Mouse (Mus musculus): ENCODE data around the gene Srpk3. TPM values are rescaled to one million over a fixed set of nuclear protein-coding genes. Genes with fewer than 3 reads are reported as not detected.
"Not testable (repeated sequence)": the region's sequence is repeated elsewhere in the genome, so short reads cannot be mapped to it uniquely, and the experiment has no call there.

Gene Srpk3
- total RNA-seq (2021), result 0.43 and 0.52 TPM in 2 replicates
- long read RNA-seq, result 0 reads

DNA sequence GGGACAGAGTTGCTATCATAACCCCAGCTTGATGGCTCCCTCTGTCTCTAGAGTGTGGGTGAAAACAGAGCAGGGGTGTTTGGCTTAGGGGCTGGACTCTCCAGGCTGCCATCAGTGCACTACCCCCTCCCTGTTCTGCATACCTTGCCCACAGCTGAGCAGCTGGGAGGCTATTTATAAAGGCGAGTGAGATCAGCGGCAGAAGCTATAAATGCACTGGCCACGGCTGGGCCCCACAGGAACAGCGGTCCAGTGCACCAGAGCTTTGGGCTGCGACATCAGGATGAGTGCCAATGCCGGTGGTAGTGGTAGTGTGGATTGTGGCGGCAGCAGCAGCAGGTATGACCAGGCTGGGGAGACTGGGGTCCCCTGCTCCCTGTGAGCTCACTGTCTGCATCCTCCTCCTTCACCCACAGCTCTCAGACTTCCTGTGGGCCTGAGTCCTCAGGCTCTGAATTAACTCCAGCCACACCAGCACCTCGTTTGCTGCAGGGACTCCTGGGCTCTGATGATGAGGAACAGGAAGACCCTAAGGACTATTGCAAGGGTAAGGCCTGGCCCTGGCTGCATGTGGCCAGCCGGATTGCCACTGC, at the start of gene Srpk3:
Gene Srpk3, plus strand, starts transcription at position 238 of the 593 bp plus-strand sequence.
- no peak for DNase-seq

- DNase-seq, result no peak
Observed at GRCm38 (mm10) chrX:73730908-73731307, 43.3 kb upstream of the Srpk3 start.

DNA sequence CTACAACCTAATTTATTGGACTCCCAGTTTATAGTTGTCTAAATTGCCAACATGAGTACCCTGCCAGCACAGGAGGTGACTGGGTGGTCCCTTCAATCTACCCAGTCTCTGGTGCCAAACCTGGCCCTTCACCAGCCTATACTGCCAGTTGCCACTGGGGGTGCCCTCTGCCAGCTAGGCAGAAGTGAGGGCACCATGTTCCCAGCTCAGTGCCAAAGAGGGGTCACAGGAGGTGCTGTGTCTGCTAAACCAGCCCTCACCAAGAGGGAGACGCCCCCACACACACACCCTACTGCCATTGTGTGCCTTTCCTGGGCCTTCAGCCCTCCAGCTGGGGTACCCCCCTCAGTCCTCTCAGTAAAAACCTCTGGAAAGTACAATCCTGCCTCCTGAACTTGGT, 36.0 kb upstream of the Srpk3 start:
- no peak for DNase-seq

DNA sequence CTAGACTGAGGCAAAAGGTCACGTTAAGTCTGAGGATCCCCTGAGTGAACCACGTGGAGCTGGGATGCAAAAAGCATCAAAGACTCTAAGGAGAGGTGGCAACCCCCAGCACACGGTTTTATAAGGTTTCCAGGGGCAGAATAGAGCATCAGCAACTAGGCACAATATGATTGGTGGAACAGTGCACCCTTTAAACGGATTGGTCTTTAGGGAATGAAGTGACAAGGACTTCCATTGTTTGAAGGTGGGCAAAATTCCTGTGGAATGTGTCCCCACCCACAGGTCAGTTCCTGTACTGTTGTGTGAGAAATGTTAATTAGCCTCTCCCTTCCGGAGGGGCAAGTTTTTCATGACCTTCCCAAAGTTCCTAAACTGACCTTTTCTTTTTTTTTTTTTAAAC, 35.1 kb upstream of the Srpk3 start:
- no peak for DNase-seq

GRCm38 (mm10) chrX:73739841-73740240, 34.4 kb upstream of the Srpk3 start:
- DNase-seq, result not testable (repeated sequence)

DNA sequence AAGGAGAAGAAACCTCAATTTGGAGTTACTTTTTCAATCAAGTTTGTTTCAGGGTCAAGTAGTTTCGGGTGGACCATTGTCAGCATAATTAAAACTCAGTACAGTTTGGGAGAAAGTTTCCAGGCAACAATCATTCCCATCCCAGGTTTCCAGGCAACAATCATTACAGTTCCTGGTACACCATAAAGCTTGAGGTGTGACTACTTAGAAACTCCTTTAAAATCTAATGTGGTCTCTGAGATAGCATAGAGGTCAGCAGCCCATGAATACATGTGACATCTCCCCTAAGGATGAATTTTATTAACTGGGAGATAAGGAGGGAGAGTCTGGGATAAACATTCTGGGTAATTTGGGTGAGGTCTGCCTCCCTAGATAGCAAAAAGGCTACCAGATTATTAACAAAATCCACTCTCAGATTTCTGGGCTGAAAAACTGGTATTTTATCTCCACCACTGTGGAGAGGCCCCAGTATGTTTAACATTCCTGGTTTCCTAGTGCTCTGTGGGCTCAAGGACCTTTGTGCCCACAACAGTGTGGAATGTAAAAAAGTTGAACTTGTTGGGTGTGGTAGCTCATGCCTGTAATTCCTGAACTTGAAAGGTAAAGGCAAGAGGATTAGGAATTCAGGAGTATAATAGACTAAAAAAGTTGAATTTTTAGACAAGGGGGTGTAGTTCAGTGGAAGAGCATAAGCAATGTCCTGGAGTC, 29.3 kb upstream of the Srpk3 start:
- DNase-seq, result no peak

- DNase-seq, result no peak
Observed at GRCm38 (mm10) chrX:73748977-73749376, 25.2 kb upstream of the Srpk3 start.

GRCm38 (mm10) chrX:73756334-73757140, 17.7 kb upstream of the Srpk3 start, which contains the start of gene Plxnb3:
Plxnb3 (plus strand) TSS chrX:73757090.
- DNase-seq, result no peak

DNA sequence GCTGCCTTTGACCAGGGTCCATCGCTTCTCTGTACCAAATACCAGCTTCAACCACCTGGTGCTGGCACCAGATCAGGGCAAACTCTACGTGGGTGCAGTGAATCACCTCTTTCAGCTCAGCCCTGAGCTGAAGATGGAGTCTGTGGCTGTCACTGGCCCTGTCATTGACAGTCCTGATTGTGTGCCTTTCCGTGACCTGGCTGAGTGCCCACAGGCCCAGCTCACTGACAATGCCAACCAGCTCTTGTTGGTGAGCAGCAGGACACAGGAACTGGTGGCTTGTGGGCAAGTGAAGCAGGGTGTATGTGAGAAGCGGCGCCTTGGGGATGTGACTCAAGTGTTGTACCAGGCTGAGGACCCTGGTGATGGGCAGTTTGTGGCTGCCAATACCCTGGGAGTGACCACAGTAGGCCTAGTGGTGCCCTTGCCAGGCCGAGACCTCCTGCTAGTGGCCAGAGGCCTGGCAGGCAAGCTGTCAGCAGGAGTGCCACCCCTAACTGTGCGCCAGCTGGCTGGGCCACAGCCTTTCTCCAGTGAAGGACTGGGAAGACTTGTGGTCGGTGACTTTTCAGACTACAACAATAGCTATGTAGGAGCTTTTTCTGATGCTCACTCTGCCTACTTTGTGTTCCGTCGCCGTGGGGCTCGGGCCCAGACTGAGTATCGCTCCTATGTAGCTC, 15.5 kb upstream of the Srpk3 start:
- peak; percentile 16 for DNase-seq

- peak; percentile 73 for DNase-seq
Observed at GRCm38 (mm10) chrX:73765311-73765710, 8.9 kb upstream of the Srpk3 start.

- DNase-seq, result no peak
Observed at GRCm38 (mm10) chrX:73767267-73767666, 6.9 kb upstream of the Srpk3 start.

DNA sequence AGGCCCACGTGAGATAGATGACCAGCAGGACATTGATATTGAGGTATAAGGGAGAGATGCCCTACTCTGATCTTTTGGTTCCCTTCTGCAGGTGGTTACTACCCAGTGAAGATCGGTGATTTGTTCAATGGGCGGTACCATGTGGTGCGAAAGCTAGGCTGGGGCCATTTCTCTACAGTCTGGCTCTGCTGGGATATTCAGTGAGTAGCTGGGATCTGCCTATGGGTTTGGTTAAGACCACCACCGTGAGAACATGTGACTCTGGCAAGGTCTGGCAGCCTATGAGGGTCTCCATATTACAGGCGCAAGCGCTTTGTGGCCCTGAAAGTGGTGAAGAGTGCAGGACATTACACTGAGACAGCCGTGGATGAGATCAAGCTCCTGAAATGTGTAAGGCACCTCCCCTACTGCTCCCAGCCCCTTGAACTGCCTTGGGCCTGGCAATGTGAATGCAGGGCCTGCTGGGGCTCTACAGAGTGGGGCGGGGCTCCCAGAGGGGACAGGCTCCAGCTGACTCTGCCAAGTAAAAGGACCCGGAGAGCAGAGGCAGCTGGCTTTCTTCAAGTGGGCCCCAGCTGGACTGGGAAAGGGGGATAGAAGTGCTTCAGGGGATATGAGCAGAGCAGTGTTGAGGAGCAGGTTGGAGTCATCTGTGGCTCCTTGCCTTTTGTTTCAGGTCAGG, 738 bp downstream of the Srpk3 start:
- no peak for DNase-seq

GRCm38 (mm10) chrX:73782227-73782626, 8.0 kb downstream of the Srpk3 start:
- DNase-seq, result no peak

DNA sequence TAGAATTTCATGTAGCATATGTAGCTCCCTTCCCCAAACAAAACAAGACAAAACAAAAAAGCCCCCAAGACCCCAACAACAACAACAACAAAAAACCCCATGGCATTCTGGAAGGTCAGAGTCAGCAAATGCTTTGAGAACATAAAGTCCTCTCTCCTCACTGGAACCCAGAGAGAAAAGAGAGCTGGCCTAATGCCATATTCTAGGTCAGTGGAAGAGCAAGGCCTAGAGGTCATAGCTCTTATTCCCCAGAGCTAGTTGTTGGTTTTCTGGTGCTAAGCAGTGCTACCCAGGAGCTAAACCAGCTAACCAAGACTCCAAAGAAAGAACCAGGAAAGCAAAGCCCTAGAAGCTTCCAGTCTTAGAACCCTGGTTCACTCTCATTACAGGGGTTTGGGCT, 11.5 kb downstream of the Srpk3 start:
- DNase-seq, result no peak

DNA sequence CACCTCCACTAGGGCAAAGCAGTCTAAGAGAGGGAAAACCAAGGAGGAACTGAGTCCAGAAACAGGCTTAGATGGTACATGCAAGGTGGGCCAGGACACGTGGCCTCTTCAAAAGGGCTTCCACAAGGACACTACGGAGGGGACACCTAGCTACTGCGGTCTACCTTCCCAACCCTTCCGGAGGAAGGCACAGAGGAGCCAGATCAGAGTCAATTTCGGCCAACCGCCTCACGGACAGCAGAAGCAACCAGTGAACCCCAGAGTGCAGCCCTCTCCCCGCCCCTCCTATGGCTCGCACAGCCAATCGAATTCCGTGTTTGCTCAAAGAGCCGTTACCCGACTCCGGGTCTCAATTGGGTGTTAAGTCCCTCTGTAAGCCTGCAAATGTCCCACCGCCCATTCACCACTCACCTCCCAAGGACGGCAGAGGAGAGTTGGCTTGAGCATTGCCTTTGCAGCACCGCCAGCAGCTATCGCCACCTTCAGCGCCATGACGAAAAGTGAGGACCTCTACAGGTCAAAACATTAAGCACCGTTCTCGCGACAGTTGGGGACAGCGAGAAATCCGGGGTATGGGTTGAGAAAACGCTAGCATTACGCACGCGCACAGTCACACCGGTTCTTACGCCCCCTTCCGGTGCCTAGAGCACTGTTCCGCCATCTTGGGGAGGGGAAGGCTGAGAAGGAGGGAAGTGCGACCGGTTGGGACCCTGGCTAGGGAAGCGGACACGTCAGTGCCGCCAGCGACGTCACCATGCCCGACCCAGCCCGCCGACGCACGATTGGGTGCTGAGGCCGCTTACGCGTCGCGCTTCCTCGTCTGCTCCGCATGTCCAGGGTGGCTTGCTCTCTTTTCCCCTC, 12.4 kb downstream of the Srpk3 start, which contains the start of the genes Idh3g and Ssr4:
Gene Idh3g, minus strand, starts transcription at position 534 of the 861 bp plus-strand sequence.
Gene Ssr4, plus strand, starts transcription at position 665 of the 861 bp plus-strand sequence.
- peak; percentile 84 for DNase-seq

GRCm38 (mm10) chrX:73787225-73787558, 13.0 kb downstream of the Srpk3 start:
- DNase-seq, result no peak

GRCm38 (mm10) chrX:73788501-73788900, 14.3 kb downstream of the Srpk3 start:
- no peak for DNase-seq

DNA sequence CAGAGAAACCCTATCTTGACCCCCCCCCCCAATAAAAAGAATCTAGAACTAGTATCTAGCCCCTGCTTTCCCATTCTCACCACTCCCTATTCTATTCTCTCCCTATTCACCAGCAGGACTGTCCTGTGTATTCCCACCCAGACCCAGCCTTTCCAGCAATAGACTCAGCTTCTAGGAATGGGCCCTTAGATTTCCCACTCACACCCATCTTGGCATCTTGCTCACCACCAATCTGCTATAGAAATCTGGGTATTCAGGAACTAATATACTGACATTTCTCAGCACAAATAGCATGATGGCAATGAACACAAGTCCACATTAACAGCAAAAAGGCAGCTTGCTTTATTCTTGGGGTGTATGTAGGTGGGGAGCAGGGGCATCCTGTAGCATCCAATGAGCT, 18.8 kb downstream of the Srpk3 start:
- DNase-seq, result no peak

DNA sequence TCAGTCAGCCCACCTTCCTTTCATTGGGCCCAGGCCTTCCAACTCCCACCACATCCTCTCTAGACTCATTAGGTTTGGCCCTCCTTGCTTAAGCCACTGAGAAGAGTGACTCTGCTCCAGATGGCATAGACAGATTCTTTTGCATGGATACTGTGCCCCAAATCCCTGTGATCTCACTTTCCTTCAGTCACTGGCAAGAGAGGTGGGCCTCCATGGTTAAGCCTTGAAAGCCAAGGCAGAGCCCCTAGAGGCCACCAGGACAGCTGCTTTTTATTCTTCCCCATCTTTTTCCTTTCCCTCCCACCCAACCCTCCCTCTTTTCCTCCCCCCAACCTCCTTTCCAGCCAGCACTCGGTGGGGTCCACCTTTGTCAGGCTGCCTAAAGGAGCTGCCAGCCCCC, 19.3 kb downstream of the Srpk3 start:
- DNase-seq, result no peak

DNA sequence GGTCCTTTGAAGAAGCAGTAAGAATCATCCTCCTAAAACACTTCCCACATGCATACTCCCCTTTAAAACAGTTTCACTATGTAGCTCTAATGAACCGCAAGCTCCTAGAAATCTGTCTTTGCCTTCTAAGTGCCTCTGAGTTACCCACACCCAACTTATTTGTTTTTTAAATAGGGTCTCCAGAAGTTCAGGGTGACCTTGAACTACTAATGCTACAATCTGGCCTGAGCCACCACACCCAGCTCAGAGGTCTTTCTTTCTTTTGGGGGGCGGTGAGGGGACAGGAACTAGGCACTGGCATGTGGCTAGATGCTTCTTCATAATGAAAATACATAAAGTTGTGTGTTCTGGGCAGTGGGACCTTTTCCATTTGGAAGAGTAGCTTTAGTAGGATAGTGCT, 23.3 kb downstream of the Srpk3 start:
- no peak for DNase-seq

- DNase-seq, result peak; percentile 72
Observed at GRCm38 (mm10) chrX:73798502-73798901, 24.3 kb downstream of the Srpk3 start.
